Mouse (Mus musculus): ENCODE data around the gene Tgm6. TPM values are rescaled to one million over a fixed set of nuclear protein-coding genes. Genes with fewer than 3 reads are reported as not detected.
A peak's percentile ranks its signal among the peaks of the same experiment; 100 is the strongest.

The Tgm6 gene
- polyA plus RNA-seq, 1 experiment from 2014 or later, result not detected

DNA sequence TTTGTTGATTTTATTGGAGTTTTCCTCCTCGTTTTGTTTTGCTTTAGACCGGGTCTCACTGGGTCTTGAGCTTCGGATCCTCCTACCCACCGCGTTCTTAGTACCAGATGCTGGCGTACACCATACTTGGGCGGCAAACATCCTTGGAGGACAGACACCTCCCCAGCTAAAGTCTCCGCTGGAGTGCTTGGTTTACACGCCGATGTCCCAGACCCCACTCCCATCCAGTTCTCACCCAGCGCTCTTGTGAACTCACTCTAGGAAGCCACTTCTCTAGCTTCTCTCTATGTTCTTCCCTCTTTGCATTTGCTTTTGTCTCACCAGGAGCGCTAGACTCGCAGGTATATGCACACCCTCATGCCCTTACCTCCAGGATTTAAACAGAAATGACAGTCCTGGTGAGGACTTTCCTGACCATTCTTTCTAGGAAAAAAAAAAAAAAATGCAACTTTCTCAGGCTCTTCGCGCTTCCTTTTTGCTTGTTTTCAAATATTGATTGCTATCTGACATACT, 67.3 kb downstream of the Tgm6 start:
- no peaks in the 10 kb centered on the region for H3K9me3 ChIP-seq
- peak overlapping the region; percentile 75 for H3K4me3 ChIP-seq
- no peaks in the 10 kb centered on the region for H3K27me3 ChIP-seq
- peak overlapping the region; percentile 94 for H3K27ac ChIP-seq (replicated peaks)
- peaks cover 28% of the 10 kb centered on the region for H3K4me1 ChIP-seq (replicated peaks)
- ATAC-seq (ENCODE audit: low FRiP score, low read depth), result peak; percentile 87
- peak overlapping the region; percentile 92 for H3K4me2 ChIP-seq
- H3K36me3 ChIP-seq, result peaks cover 12% of the 10 kb centered on the region
- peak overlapping the region; percentile 55 for H3K9ac ChIP-seq
- WGBS, result 1% methylated on average over 15 of the region's 15 CpGs

- Histone ChIP-seq H3K27me3 (no peaks in the 10 kb centered on the region), H3K4me2 (no peak overlapping the region), H3K9ac (no peak overlapping the region), H3K36me3 (no peaks in the 10 kb centered on the region), H3K9me3 (no peaks in the 10 kb centered on the region), H3K4me1 (replicated peaks) (no peaks in the 10 kb centered on the region), H3K27ac (replicated peaks) (no peak overlapping the region), H3K4me3 (no peak overlapping the region)
- no peak for ATAC-seq (ENCODE audit: low FRiP score, low read depth)
- WGBS, result 93% methylated on average over 12 of the region's 12 CpGs
Observed at GRCm38 (mm10) chr2:130188391-130188790, 76.2 kb downstream of the Tgm6 start.

- WGBS, result 95% methylated on average over 16 of the region's 16 CpGs
- no peak within 1 kb of the TSS for H3K4me3 ChIP-seq
Observed at GRCm38 (mm10) chr2:130194894-130195293, 82.7 kb downstream of the Tgm6 start, which contains the start of gene Tmc2. Gene Tmc2, plus strand, starts transcription at chr2:130195194.

DNA sequence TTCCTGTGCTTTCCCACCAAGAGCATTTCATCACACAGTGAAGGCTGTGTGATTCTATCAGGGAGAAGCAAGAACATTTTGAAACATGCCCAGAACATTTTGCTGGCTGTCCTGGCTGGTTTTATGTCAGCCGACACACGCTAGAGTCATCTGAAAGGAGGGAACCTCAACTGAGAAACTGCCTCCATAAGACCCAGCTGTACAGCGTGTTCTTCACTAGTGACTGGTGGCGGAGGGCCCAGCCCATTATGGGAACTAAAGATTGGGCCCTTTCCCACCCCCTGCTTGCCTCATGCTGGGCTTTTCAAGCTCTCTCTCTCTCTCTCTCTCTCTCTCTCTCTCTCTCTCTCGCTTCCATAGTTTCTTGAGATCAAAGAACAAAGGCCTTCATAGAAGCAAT, 88.7 kb downstream of the Tgm6 start:
- ATAC-seq (ENCODE audit: low FRiP score, low read depth), result no peak
- H3K9ac ChIP-seq, result no peak overlapping the region
- no peak overlapping the region for H3K4me3 ChIP-seq
- H3K4me1 ChIP-seq (replicated peaks), result no peaks in the 10 kb centered on the region
- no peak overlapping the region for H3K27ac ChIP-seq (replicated peaks)
- H3K27me3 ChIP-seq, result no peaks in the 10 kb centered on the region
- no peaks in the 10 kb centered on the region for H3K36me3 ChIP-seq
- no peak overlapping the region for H3K4me2 ChIP-seq
- WGBS, result 67% methylated on average over 5 of the region's 5 CpGs
- H3K9me3 ChIP-seq, result no peaks in the 10 kb centered on the region

More at GRCm38 (mm10) chr2:130194894-130195293, 82.7 kb downstream of the Tgm6 start, which contains the start of gene Tmc2:
- no peak for ATAC-seq (ENCODE audit: low FRiP score, low read depth)
- Histone ChIP-seq H3K9ac (no peak within 1 kb of the TSS), H3K4me1 (replicated peaks) (no peaks in the 10 kb centered on the region), H3K9me3 (no peaks in the 10 kb centered on the region), H3K4me2 (no peak within 1 kb of the TSS), H3K36me3 (no peaks in the 10 kb centered on the region), H3K27ac (replicated peaks) (no peak within 1 kb of the TSS), H3K27me3 (no peaks in the 10 kb centered on the region)

Other genes starting within 250 kb of the Tgm6 start
- 0.09 TPM in 1 of 2 replicates, not detected in the other for gene Tgm3, start 100.1 kb upstream of the Tgm6 start, polyA plus RNA-seq (2015; fragmentation: Nextera tagmentation; extraction: Ambion mirVana)
- gene Snrpb, start 67.0 kb downstream of the Tgm6 start, polyA plus RNA-seq (2015; fragmentation: Nextera tagmentation; extraction: Ambion mirVana), result 326 and 337 TPM in 2 replicates
- not detected in 2 replicates for gene Tmc2, start 82.8 kb downstream of the Tgm6 start, polyA plus RNA-seq (2015; fragmentation: Nextera tagmentation; extraction: Ambion mirVana)
- gene Nop56, start 162.0 kb downstream of the Tgm6 start, polyA plus RNA-seq (2015; fragmentation: Nextera tagmentation; extraction: Ambion mirVana), result 225 and 240 TPM in 2 replicates
- 183 and 194 TPM in 2 replicates for gene Idh3b, start 172.1 kb downstream of the Tgm6 start, polyA plus RNA-seq (2015; fragmentation: Nextera tagmentation; extraction: Ambion mirVana)
- 7.0 and 7.5 TPM in 2 replicates for gene Ebf4, start 182.8 kb downstream of the Tgm6 start, polyA plus RNA-seq (2015; fragmentation: Nextera tagmentation; extraction: Ambion mirVana)

Data from hindbrain, embryonic 15.5 days (tissue).